Mouse (Mus musculus) hindbrain, embryonic 14.5 days (tissue): ENCODE measurements around the gene Arrdc5. TPM values are rescaled to one million over a fixed set of nuclear protein-coding genes. Genes with fewer than 3 reads are reported as not detected.

Source experiments
- ATAC-seq: fragments of 200-750 bp; cut with Nextera tagmentation; 2 replicates; pipeline ENCODE4 v1.8.0; 2017; ENCODE audit warnings: moderate number of reproducible peaks, mild to moderate bottlenecking, moderate TSS enrichment, moderate library complexity; ENCODE audit not compliant: low FRiP score
- DNase-seq: peaks from one replicate; pipeline ENCODE4 v3.0.0-alpha.2; 2015; ENCODE audit warnings: low spot score
- H3K27ac ChIP-seq: fragments of 300-500 bp; sonication (generic); 2 replicates; pipeline ENCODE4 v1.5.1; 2014; ENCODE audit warnings: mild to moderate bottlenecking, moderate library complexity
- H3K27me3 ChIP-seq: fragments of 300-500 bp; sonication (generic); 2 replicates; pipeline ENCODE4 v1.6.1; 2014; ENCODE audit warnings: mild to moderate bottlenecking, low read length, mixed read lengths; ENCODE audit not compliant: control insufficient read depth, insufficient read depth
- H3K36me3 ChIP-seq: fragments of 300-500 bp; sonication (generic); replicated peaks from 2 replicates; pipeline ENCODE4 v1.6.1; 2014; ENCODE audit not compliant: control insufficient read depth, insufficient read depth
- H3K4me1 ChIP-seq: fragments of 300-500 bp; sonication (generic); replicated peaks from 2 replicates; pipeline ENCODE4 v1.6.1; 2014; ENCODE audit warnings: antibody characterized with exemption, low read length, mixed read lengths; ENCODE audit not compliant: control insufficient read depth, insufficient read depth
- H3K4me2 ChIP-seq: fragments of 300-500 bp; sonication (generic); replicated peaks from 2 replicates; pipeline ENCODE4 v1.6.1; 2014; ENCODE audit warnings: mild to moderate bottlenecking, moderate library complexity
- H3K4me3 ChIP-seq: fragments of 300-500 bp; sonication (generic); replicated peaks from 2 replicates; pipeline ENCODE4 v1.5.1; 2014; ENCODE audit warnings: mild to moderate bottlenecking, low read length
- H3K9ac ChIP-seq: fragments of 300-500 bp; sonication (generic); 2 replicates; pipeline ENCODE4 v1.6.1; 2014
- H3K9me3 ChIP-seq: fragments of 300-500 bp; sonication (generic); 2 replicates; pipeline ENCODE4 v1.6.1; 2016; ENCODE audit warnings: low read length; ENCODE audit not compliant: control insufficient read depth
- WGBS: fragments of 180-500 bp; shearing (Covaris S2); extraction: QIAGEN DNeasy Blood & Tissue Kit; methylation state at CpG from one replicate; pipeline ENCODE4 v1.1.7; 2014; 5-methylcytosine and 5-hydroxymethylcytosine counted together
- polyA plus RNA-seq: library from polyadenylated mRNA; unstranded; fragments of >200 nt; fragmentation: Nextera tagmentation; extraction: Ambion mirVana; gene quantifications from 2 replicates; pipeline ENCODE4 v1.2.1, GENCODE M21; 2014

Arrdc5 gene
- polyA plus RNA-seq, 1 experiment from 2014 or later, result not detected

DNA sequence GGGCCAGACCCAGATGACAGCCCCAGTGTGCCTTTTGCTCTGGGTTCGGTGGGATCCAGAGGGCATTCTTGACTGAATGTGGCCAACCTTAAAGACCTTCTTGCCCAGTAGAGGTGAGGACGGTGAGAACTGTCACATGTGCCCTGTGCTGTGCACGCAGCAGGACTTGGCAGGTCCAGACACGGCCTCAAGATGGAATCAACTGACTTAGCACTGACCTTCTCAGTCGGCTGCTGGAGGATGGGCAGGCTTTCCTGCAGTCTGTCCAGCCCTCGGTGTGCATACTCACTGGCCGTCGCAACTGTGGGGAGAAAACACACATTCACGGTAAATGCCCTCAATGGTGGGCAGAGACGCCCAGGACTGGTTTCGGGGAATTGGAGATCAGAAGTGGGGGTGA, 14.1 kb downstream of the Arrdc5 start:
- ATAC-seq, result no peak
- WGBS, result 92% methylated on average over 11 of the region's 11 CpGs
- no peak overlapping the region for H3K9ac ChIP-seq

DNA sequence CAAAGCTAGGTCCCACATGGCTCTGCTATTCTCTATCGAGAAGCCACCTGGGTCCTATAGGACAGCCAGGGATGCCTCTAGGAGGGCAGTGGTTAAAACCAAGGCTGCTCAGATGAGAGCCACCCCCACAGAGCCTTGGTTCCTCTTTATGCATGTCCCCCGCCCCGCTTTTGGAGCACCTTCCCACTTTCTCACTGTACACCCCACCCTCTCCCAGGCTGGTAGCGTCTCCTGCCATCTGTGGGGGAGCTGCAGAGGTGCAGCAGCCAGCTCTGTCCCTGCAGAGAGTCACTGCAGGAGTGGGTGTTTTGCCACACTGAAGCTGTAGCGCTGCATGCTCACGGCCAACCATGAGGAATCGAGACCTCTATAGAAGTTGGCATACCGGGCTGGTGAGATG, 16.8 kb downstream of the Arrdc5 start:
- DNase-seq (no peak), ATAC-seq (no peak)
- H3K9ac ChIP-seq, result no peak overlapping the region
- H3K36me3 ChIP-seq, result no peaks in the 10 kb centered on the region
- 97% methylated on average over 8 of the region's 8 CpGs for WGBS
- 0 out of 2 replicates have a peak, but pooled peaks cover 5% of the 10 kb centered on the region for H3K4me1 ChIP-seq
- H3K27me3 ChIP-seq, result no peaks in the 10 kb centered on the region
- H3K9me3 ChIP-seq, result no peaks in the 10 kb centered on the region
- no peak overlapping the region for H3K4me3 ChIP-seq
- no peak overlapping the region for H3K4me2 ChIP-seq
- no peak overlapping the region for H3K27ac ChIP-seq

More for the DNA sequence above, 14.1 kb downstream of the Arrdc5 start:
- Histone ChIP-seq H3K9me3 (no peaks in the 10 kb centered on the region), H3K27ac (no peak overlapping the region), H3K36me3 (no peaks in the 10 kb centered on the region), H3K4me3 (no peak overlapping the region), H3K27me3 (no peaks in the 10 kb centered on the region), H3K4me1 (0 out of 2 replicates have a peak, but pooled peaks cover 10% of the 10 kb centered on the region), H3K4me2 (no peak overlapping the region)
- no peak for DNase-seq

DNA sequence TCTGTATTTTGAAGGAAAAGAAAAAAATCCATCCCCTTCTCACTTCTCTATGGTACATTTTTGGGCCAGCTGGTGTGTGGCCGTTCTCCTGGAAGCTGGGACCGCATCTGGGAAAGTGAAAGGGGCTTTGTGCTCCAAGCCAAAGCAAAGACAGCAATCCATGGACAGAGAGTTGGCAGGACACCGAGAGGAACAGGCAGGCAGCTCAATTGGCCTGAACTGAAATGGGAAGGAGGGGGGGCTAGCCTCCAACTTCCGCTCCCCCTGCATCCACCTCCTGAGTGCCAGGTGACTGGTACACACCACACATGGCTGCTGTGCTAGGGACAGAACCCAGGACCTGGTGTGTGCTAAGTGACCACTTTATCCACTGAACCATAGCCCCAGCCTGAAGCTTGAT, 17.3 kb downstream of the Arrdc5 start:
- ATAC-seq (no peak), DNase-seq (no peak)
- H3K4me2 ChIP-seq, result no peak overlapping the region
- H3K9ac ChIP-seq, result no peak overlapping the region
- H3K4me3 ChIP-seq, result no peak overlapping the region
- 81% methylated on average over 4 of the region's 4 CpGs for WGBS
- no peaks in the 10 kb centered on the region for H3K9me3 ChIP-seq
- H3K36me3 ChIP-seq, result no peaks in the 10 kb centered on the region
- H3K4me1 ChIP-seq, result 0 out of 2 replicates have a peak, but pooled peaks cover under 1% of the 10 kb centered on the region
- no peak overlapping the region for H3K27ac ChIP-seq
- H3K27me3 ChIP-seq, result no peaks in the 10 kb centered on the region

DNA sequence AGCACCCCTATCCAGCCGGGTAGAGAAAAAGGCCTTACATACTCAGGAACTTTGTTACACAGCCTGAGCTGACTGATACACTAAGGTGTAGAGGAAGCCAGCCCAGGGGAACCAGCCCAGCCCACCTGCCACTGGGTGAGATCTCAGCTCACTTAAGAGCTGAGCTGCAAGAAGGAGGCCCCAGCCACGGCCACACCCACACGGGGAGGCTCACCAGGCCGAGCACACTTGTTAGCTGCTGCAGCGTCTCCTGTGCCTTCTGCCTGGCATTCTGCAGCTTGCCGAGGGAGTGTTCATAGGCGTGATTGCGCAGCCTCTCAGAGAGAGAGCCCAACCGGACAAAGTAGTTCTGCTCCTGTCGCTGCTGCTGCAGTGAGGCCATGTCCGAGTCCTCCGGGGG, 18.9 kb downstream of the Arrdc5 start:
- H3K4me1 ChIP-seq, result 0 out of 2 replicates have a peak, but pooled peaks cover 8% of the 10 kb centered on the region
- H3K4me3 ChIP-seq, result no peak overlapping the region
- DNase-seq (no peak), ATAC-seq (no peak)
- H3K36me3 ChIP-seq, result no peaks in the 10 kb centered on the region
- H3K9me3 ChIP-seq, result no peaks in the 10 kb centered on the region
- no peak overlapping the region for H3K27ac ChIP-seq
- H3K27me3 ChIP-seq, result no peaks in the 10 kb centered on the region
- WGBS, result 94% methylated on average over 12 of the region's 12 CpGs
- H3K4me2 ChIP-seq, result no peak overlapping the region
- H3K9ac ChIP-seq, result no peak overlapping the region

DNA sequence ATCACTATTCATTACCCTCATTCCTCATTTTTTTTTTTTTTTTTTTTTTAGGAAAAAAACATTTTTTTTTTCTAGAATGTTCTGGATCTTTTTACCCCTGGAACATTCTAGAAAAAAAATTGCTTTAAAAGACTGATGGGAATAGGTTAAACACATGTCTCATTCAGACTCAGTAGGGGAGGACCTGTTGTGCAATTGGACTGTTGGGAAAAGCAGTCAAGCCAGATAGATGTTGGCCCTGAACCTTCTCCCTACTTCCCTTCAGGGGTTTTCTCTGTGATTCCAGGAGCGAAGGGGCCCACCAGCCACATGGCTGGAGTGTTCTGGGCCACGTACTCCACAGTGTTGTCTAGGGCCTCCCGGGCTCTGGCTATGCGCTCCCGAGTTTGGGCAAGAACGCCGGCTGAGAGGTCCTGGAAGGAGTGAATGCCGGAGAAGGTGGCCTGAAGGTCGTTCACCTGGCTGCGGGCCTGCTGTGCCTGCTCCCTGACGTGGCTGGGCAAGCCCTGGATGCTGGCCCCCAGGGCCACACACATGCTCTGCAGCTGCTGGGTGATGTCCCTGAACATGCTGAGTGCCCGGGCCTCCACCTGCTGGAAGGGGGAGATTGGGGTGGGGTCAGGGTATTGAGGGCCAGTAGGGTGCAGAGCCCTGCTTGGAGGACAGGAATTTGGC, 20.5 kb downstream of the Arrdc5 start:
- DNase-seq, result no peak
- no peak overlapping the region for H3K4me2 ChIP-seq
- no peak overlapping the region for H3K9ac ChIP-seq
- WGBS, result 92% methylated on average over 12 of the region's 12 CpGs
- no peaks in the 10 kb centered on the region for H3K36me3 ChIP-seq
- ATAC-seq, result no peak
- H3K27ac ChIP-seq, result no peak overlapping the region
- no peak overlapping the region for H3K4me3 ChIP-seq
- H3K9me3 ChIP-seq, result no peaks in the 10 kb centered on the region
- H3K4me1 ChIP-seq, result 0 out of 2 replicates have a peak, but pooled peaks cover 11% of the 10 kb centered on the region
- H3K27me3 ChIP-seq, result no peaks in the 10 kb centered on the region

DNA sequence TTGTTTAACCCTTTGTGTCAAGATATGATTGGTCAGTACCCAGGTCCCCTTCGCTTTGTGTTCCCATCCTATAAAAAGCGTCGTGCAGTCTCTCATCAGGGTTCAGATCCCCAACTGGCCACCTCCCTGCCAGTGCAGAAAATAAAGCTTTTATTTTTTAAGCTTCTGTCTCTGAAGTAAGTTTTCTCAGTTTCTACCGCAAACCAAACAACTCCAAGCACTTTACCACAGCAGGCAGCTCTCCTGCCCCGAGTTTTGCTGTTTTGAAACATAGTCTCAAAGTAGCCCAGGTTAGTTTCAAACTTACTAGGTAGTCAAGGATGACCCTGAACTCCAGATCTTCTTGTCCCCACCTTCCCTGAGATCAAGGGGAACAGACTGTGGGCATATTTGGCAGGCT, 21.7 kb downstream of the Arrdc5 start:
- Histone ChIP-seq H3K27ac (no peak overlapping the region), H3K36me3 (no peaks in the 10 kb centered on the region), H3K4me3 (no peak overlapping the region), H3K9me3 (no peaks in the 10 kb centered on the region), H3K27me3 (no peaks in the 10 kb centered on the region), H3K9ac (no peak overlapping the region), H3K4me2 (no peak overlapping the region), H3K4me1 (0 out of 2 replicates have a peak, but pooled peaks cover 11% of the 10 kb centered on the region)
- no peak for ATAC-seq
- DNase-seq, result no peak
- 92% methylated on average over 5 of the region's 5 CpGs for WGBS

DNA sequence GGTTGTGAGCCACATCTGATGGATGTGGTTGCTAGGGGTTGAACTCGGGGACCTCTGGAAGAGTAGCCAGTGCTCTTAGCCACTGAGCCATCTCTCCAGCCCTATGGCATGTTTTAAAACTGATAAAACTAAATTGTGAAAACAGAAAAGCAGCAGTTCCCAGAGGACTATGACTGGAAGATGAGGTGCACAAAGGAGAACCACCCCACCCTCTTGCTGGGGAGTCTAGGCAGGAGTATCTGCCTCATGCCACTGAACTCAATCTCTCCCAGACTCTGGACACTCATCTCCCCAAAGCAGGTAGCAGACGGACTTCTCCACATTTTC, 22.6 kb downstream of the Arrdc5 start:
- Histone ChIP-seq H3K27ac (no peak overlapping the region), H3K4me2 (peak overlapping the region; percentile 71; the same call in 1 of the 2 replicates), H3K9ac (no peak overlapping the region), H3K4me1 (0 out of 2 replicates have a peak, but pooled peaks cover 11% of the 10 kb centered on the region), H3K36me3 (no peaks in the 10 kb centered on the region), H3K9me3 (no peaks in the 10 kb centered on the region), H3K27me3 (no peaks in the 10 kb centered on the region), H3K4me3 (no peak overlapping the region)
- ATAC-seq, result no peak
- no peak for DNase-seq
- WGBS, result 52% methylated on average over 2 of the region's 2 CpGs

DNA sequence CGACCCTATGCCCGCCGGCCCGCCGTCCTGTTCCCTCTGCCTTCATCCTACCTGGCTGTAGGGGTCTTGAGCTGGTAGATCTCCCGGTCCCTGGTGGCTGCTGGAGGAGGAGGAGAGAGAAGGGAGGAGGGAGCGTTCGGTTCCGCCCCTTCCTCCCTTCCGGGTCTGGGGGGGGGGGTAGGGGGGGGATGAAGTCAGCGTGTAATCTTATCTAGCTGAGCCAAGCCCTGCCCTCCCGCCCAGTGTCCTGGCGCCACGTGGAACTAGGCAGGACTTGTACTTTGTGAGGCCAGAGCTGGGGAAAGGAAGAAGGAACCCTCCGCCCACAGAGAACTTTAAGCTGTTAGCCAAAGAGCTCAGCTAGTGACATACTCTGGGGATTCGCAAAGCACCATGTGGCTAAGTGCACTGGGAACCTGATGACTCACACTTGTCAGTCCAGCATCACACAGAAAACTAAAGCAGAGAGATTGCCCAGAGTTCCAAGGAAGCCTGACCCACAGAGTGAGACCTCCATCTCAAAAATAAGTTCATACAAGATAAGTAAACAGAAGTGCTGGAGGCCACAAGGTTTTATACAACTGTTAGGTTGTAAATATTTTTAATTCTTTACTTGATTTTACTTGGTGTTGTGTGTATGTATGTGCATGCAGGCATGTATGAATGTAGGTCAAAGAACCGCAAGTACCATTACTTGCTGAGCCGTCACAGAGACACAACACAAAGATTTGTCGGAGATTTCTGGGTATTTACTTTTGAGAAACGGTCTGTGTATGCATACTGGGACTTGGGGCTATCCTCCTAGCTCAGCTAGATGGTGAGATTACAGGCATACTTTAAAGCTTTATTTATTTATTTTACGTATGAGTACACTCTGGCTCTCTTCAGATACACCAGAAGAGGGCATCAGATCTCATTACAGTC, 23.2 kb downstream of the Arrdc5 start, which contains the start of gene Ticam1:
TSS of gene Ticam1 (minus strand) at position 144 of the 924 bp plus-strand sequence.
- H3K36me3 ChIP-seq, result no peaks in the 10 kb centered on the region
- H3K4me3 ChIP-seq, result peak within 1 kb of the TSS; percentile 39
- H3K4me1 ChIP-seq, result 0 out of 2 replicates have a peak, but pooled peaks cover 11% of the 10 kb centered on the region
- DNase-seq (peak; percentile 70), ATAC-seq (peak; percentile 84)
- peak within 1 kb of the TSS; percentile 62 for H3K9ac ChIP-seq
- H3K27me3 ChIP-seq, result no peaks in the 10 kb centered on the region
- H3K27ac ChIP-seq, result peak within 1 kb of the TSS; percentile 74
- H3K9me3 ChIP-seq, result no peaks in the 10 kb centered on the region
- H3K4me2 ChIP-seq, result peak within 1 kb of the TSS; percentile 71
- 9% methylated on average over 20 of the region's 21 CpGs for WGBS

DNA sequence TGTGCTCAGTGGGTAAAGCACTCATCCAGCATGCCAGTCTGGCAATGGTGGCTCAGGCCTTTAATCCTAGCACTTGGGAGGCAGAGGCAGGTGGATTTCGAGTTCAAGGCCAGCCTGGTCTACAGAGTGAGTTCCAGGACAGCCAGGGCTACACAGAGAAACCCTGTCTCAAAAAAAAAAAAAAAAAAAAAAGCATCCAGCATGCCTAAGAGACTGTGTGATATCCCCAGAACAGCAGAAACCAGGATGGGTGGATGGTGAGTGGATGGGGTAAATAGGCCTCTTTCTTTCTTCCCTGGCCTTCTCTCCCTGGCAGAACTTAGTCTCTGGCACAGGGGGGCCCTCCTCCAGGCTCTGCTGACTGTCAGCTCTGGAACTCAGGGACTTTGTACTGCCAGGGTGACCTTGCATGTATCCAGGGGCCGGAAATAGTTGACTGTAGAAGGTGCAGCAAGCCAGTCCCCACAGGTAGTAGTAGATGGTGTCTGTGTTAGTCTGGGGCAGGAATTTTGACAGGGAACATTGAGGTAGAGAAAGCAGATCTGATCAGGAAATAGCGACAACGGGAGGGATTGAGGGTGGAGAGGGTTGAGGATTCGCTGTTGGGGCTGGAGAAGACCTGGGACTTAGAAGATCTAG, 24.1 kb downstream of the Arrdc5 start:
- ATAC-seq (no peak), DNase-seq (no peak)
- Histone ChIP-seq H3K9me3 (no peaks in the 10 kb centered on the region), H3K4me3 (peak overlapping the region; percentile 39), H3K4me2 (peak overlapping the region; percentile 71), H3K4me1 (0 out of 2 replicates have a peak, but pooled peaks cover 11% of the 10 kb centered on the region), H3K36me3 (no peaks in the 10 kb centered on the region), H3K27ac (no peak overlapping the region), H3K9ac (peak overlapping the region; percentile 62), H3K27me3 (no peaks in the 10 kb centered on the region)
- 29% methylated on average over 5 of the region's 5 CpGs for WGBS
